Mouse (Mus musculus) MEL (cell line): ENCODE data around the gene Fam13c. TPM values are rescaled to one million over a fixed set of nuclear protein-coding genes. Genes with fewer than 3 reads are reported as not detected.

Experiments
- DNase-seq: peaks from one replicate; pipeline ENCODE4 v3.0.0; 2011; ENCODE audit warnings: low read depth, low spot score
- H3K27ac ChIP-seq: 2 replicates; pipeline ENCODE4 v1.5.1; 2012; ENCODE audit warnings: low read depth, mild to moderate bottlenecking, control low read depth, low read length, moderate library complexity; ENCODE audit not compliant: control insufficient read depth
- H3K27me3 ChIP-seq, 2 experiments: fragments of 150-350 bp in 1 of 2; sonication (generic) in 1 of 2; 2 replicates each; pipeline ENCODE4 v1.6.1; 2012; ENCODE audit warnings: low read length in 2 of 2, mild to moderate bottlenecking in 2 of 2, improper control_type of control experiment in 1 of 2, moderate library complexity in 1 of 2; ENCODE audit not compliant: insufficient read depth in 2 of 2, control insufficient read depth in 1 of 2
- H3K36me3 ChIP-seq, 2 experiments: 2 replicates each; pipeline ENCODE4 v1.6.1; 2012 to 2014; ENCODE audit warnings: low read length in 2 of 2, improper control_type of control experiment in 1 of 2, inconsistent platforms in 1 of 2, mild to moderate bottlenecking in 1 of 2; ENCODE audit not compliant: insufficient read depth in 2 of 2, control insufficient read depth in 1 of 2
- H3K4me1 ChIP-seq, 2 experiments: fragments of 150-350 bp in 1 of 2; sonication (generic) in 1 of 2; 2 replicates each; pipeline ENCODE4 v1.6.1; 2012; ENCODE audit warnings: low read length in 2 of 2, improper control_type of control experiment in 1 of 2, mild to moderate bottlenecking in 1 of 2; ENCODE audit not compliant: insufficient read depth in 2 of 2, control insufficient read depth in 1 of 2
- H3K4me3 ChIP-seq, 2 experiments: fragments of 150-350 bp in 1 of 2; sonication (generic) in 1 of 2; 2 replicates each; pipeline ENCODE4 v1.5.1; 2012; ENCODE audit warnings: low read depth in 2 of 2, low read length in 2 of 2, mild to moderate bottlenecking in 2 of 2, moderate library complexity in 2 of 2, control low read depth in 1 of 2, improper control_type of control experiment in 1 of 2; ENCODE audit not compliant: control insufficient read depth in 1 of 2, insufficient read depth in 1 of 2
- H3K79me2 ChIP-seq: 2 replicates; pipeline ENCODE4 v1.6.1; 2012; ENCODE audit warnings: mild to moderate bottlenecking, low read length, moderate library complexity; ENCODE audit not compliant: control insufficient read depth, poor library complexity, insufficient read depth
- H3K9ac ChIP-seq: 2 replicates; pipeline ENCODE4 v1.6.1; 2012; ENCODE audit warnings: low read depth, mild to moderate bottlenecking, control low read depth, low read length, moderate library complexity; ENCODE audit not compliant: control insufficient read depth, poor library complexity, severe bottlenecking
- H3K9me3 ChIP-seq: fragments of 150-350 bp; sonication (generic); replicated peaks from 2 replicates; pipeline ENCODE4 v1.6.1; 2012; ENCODE audit warnings: mild to moderate bottlenecking, low read length, improper control_type of control experiment, moderate library complexity; ENCODE audit not compliant: insufficient read depth
- CHD1 ChIP-seq: IDR thresholded peaks from 2 replicates; pipeline ENCODE4 v1.6.1; 2012; ENCODE audit warnings: low read depth, mild to moderate bottlenecking, inconsistent platforms, low read length, improper control_type of control experiment
- E2F4 ChIP-seq: IDR thresholded peaks from 2 replicates; pipeline ENCODE4 v1.6.1; 2011; ENCODE audit warnings: low read depth, low read length, improper control_type of control experiment, borderline replicate concordance
- EP300 ChIP-seq, 2 experiments: IDR thresholded peaks; 2 replicates each; pipeline ENCODE4 v1.6.1; 2011; ENCODE audit warnings: improper control_type of control experiment in 2 of 2, low read length in 2 of 2, low read depth in 1 of 2, mild to moderate bottlenecking in 1 of 2
- ETS1 ChIP-seq: IDR thresholded peaks from 2 replicates; pipeline ENCODE4 v1.6.1; 2012; ENCODE audit warnings: low read depth, mild to moderate bottlenecking, inconsistent platforms, low read length, improper control_type of control experiment, moderate library complexity
- GATA1 ChIP-seq: IDR thresholded peaks from 2 replicates; pipeline ENCODE4 v1.6.1; 2011; ENCODE audit warnings: low read depth, low read length, improper control_type of control experiment
- JUND ChIP-seq: IDR thresholded peaks from 2 replicates; pipeline ENCODE4 v1.6.1; 2011; ENCODE audit warnings: low read depth, mild to moderate bottlenecking, improper control_type of control experiment, low read length
- KAT2A ChIP-seq: conservative IDR thresholded peaks from 2 replicates; pipeline ENCODE4 v1.6.1; 2012; ENCODE audit warnings: low read depth, low read length, improper control_type of control experiment, inconsistent platforms
- MAX ChIP-seq: IDR thresholded peaks from 2 replicates; pipeline ENCODE4 v1.6.1; 2011; ENCODE audit warnings: low read length, improper control_type of control experiment
- MAZ ChIP-seq: IDR thresholded peaks from 2 replicates; pipeline ENCODE4 v1.6.1; 2012; ENCODE audit warnings: low read depth, mild to moderate bottlenecking, inconsistent platforms, low read length, improper control_type of control experiment
- MEF2A ChIP-seq: IDR thresholded peaks from 2 replicates; pipeline ENCODE4 v1.6.1; 2014; ENCODE audit warnings: low read depth, mild to moderate bottlenecking, inconsistent platforms, low read length, improper control_type of control experiment; ENCODE audit not compliant: poor library complexity, insufficient replicate concordance, severe bottlenecking; ENCODE audit errors: extremely low read depth
- MXI1 ChIP-seq: IDR thresholded peaks from 2 replicates; pipeline ENCODE4 v1.6.1; 2011; ENCODE audit warnings: mild to moderate bottlenecking, low read depth, low read length, improper control_type of control experiment
- MYB ChIP-seq: IDR thresholded peaks from 2 replicates; pipeline ENCODE4 v1.6.1; 2011; ENCODE audit warnings: mild to moderate bottlenecking, low read depth, low read length, improper control_type of control experiment
- MYC ChIP-seq: IDR thresholded peaks from 2 replicates; pipeline ENCODE4 v1.6.1; 2011; ENCODE audit warnings: low read depth, mild to moderate bottlenecking, low read length, improper control_type of control experiment, moderate library complexity
- NRF1 ChIP-seq: IDR thresholded peaks from 2 replicates; pipeline ENCODE4 v1.6.1; 2014; ENCODE audit warnings: low read depth, mild to moderate bottlenecking, inconsistent platforms, low read length, improper control_type of control experiment, moderate library complexity; ENCODE audit not compliant: poor library complexity, insufficient read depth, severe bottlenecking
- POLR2A ChIP-seq, 2 experiments: IDR thresholded peaks; 2 replicates each; pipeline ENCODE4 v1.6.1; 2011 to 2012; ENCODE audit warnings: low read length in 2 of 2, mild to moderate bottlenecking in 2 of 2, control low read depth in 1 of 2, improper control_type of control experiment in 1 of 2, low read depth in 1 of 2, moderate library complexity in 1 of 2; ENCODE audit not compliant: control insufficient read depth in 1 of 2, insufficient read depth in 1 of 2, poor library complexity in 1 of 2
- POLR2AphosphoS5 ChIP-seq: IDR thresholded peaks from 2 replicates; pipeline ENCODE4 v1.6.1; 2012; ENCODE audit warnings: low read depth, borderline replicate concordance, mild to moderate bottlenecking, inconsistent platforms, low read length, moderate library complexity, mixed read lengths
- RAD21 ChIP-seq: IDR thresholded peaks from 2 replicates; pipeline ENCODE4 v1.6.1; 2011; ENCODE audit warnings: mild to moderate bottlenecking, low read depth, low read length, improper control_type of control experiment
- RCOR1 ChIP-seq: IDR thresholded peaks from 2 replicates; pipeline ENCODE4 v1.6.1; 2012; ENCODE audit warnings: low read depth, mild to moderate bottlenecking, inconsistent platforms, low read length, improper control_type of control experiment
- SMC3 ChIP-seq: IDR thresholded peaks from 2 replicates; pipeline ENCODE4 v1.6.1; 2011; ENCODE audit warnings: low read depth, low read length, improper control_type of control experiment
- TAL1 ChIP-seq: IDR thresholded peaks from 2 replicates; pipeline ENCODE4 v1.6.1; 2012; ENCODE audit warnings: mild to moderate bottlenecking, inconsistent platforms, low read length, moderate library complexity, mixed read lengths
- USF1 ChIP-seq: IDR thresholded peaks from 2 replicates; pipeline ENCODE4 v1.6.1; 2014; ENCODE audit warnings: low read depth, mild to moderate bottlenecking, inconsistent platforms, low read length, improper control_type of control experiment, moderate library complexity
- ZKSCAN1 ChIP-seq: IDR thresholded peaks from 2 replicates; pipeline ENCODE4 v1.6.1; 2012; ENCODE audit warnings: low read depth, mild to moderate bottlenecking, inconsistent platforms, low read length, improper control_type of control experiment, moderate library complexity
- ZMIZ1 ChIP-seq: IDR thresholded peaks from 2 replicates; pipeline ENCODE4 v1.6.1; 2012; ENCODE audit warnings: low read depth, mild to moderate bottlenecking, inconsistent platforms, low read length, improper control_type of control experiment, moderate library complexity
- ZNF384 ChIP-seq: IDR thresholded peaks from 2 replicates; pipeline ENCODE4 v1.6.1; 2012; ENCODE audit warnings: low read depth, mild to moderate bottlenecking, inconsistent platforms, low read length, improper control_type of control experiment
- polyA plus RNA-seq, 2 experiments: library from polyadenylated mRNA; stranded (reverse) in 1 of 2; unstranded in 1 of 2; fragments of >175 nt in 1 of 2; fragments of >200 nt in 1 of 2; gene quantifications; 2 replicates each; pipeline versions ENCODE4 v1.2.1 to v1.2.4; 2012; ENCODE audit warnings: low replicate concordance in 2 of 2, low read depth in 1 of 2; ENCODE audit not compliant: insufficient read length in 2 of 2, insufficient read depth in 1 of 2, missing spikeins in 1 of 2
- total RNA-seq: library from RNA; depleted of rRNA; stranded (reverse); fragments of 300-350 nt; gene quantifications from 2 replicates; pipeline ENCODE4 v1.2.3, GENCODE M21; 2012

The Fam13c gene
- total and polyA plus RNA-seq, 3 experiments, result not detected

GRCm38 (mm10) chr10:70402711-70403110, 37.6 kb upstream of the Fam13c start:
- no peaks in the 10 kb centered on the region for H3K4me1 ChIP-seq
- no peak overlapping the region for H3K27ac ChIP-seq
- H3K9me3 ChIP-seq, result no peaks in the 10 kb centered on the region
- no peaks in the 10 kb centered on the region for H3K36me3 ChIP-seq
- DNase-seq, result no peak
- TF ChIP-seq ZMIZ1 (no peak), USF1 (no peak), MXI1 (no peak), E2F4 (no peak), MAX (no peak), NRF1 (no peak), POLR2A (IDR thresholded peaks at IDR 0.05; ENCODE audit: control insufficient read depth in 1 of 2, insufficient read depth in 1 of 2, low read depth in 1 of 2, low read length in 2 of 2, poor library complexity in 1 of 2) (no peak), ZNF384 (no peak), EP300 (IDR thresholded peaks at IDR 0.05; ENCODE audit: low read depth in 1 of 2, low read length in 2 of 2) (no peak), RAD21 (no peak), POLR2AphosphoS5 (no peak), RCOR1 (no peak), MEF2A (no peak), KAT2A (no peak), JUND (no peak), MYC (no peak), MYB (no peak)
- no peak overlapping the region for H3K4me3 ChIP-seq
- no peaks in the 10 kb centered on the region for H3K27me3 ChIP-seq
- H3K9ac ChIP-seq, result no peak overlapping the region
- no peaks in the 10 kb centered on the region for H3K79me2 ChIP-seq

GRCm38 (mm10) chr10:70417811-70418486, 22.3 kb upstream of the Fam13c start:
- TF ChIP-seq TAL1, result no peak
- TF ChIP-seq SMC3, result no peak
- no peak for TF ChIP-seq MEF2A
- TF ChIP-seq EP300 (IDR thresholded peaks at IDR 0.05; ENCODE audit: low read depth in 1 of 2, low read length in 2 of 2), result no peak
- no peak for TF ChIP-seq ETS1
- TF ChIP-seq GATA1, result no peak
- no peak for TF ChIP-seq MAZ
- no peak for TF ChIP-seq MXI1
- TF ChIP-seq POLR2AphosphoS5, result no peak
- no peak for TF ChIP-seq MAX
- no peak for TF ChIP-seq CHD1
- TF ChIP-seq ZNF384, result no peak
- TF ChIP-seq RAD21, result no peak
- TF ChIP-seq JUND, result no peak
- TF ChIP-seq ZKSCAN1, result no peak
- TF ChIP-seq POLR2A (IDR thresholded peaks at IDR 0.05; ENCODE audit: control insufficient read depth in 1 of 2, insufficient read depth in 1 of 2, low read depth in 1 of 2, low read length in 2 of 2, poor library complexity in 1 of 2), result no peak
- TF ChIP-seq MYC, result no peak
- TF ChIP-seq NRF1, result no peak
- TF ChIP-seq, all 39 proteins: peak for 0
- Histone ChIP-seq H3K36me3 (no peaks in the 10 kb centered on the region), H3K27me3 (no peaks in the 10 kb centered on the region), H3K27ac (no peak overlapping the region), H3K9ac (no peak overlapping the region), H3K79me2 (no peaks in the 10 kb centered on the region), H3K9me3 (no peaks in the 10 kb centered on the region), H3K4me3 (no peak overlapping the region), H3K4me1 (no peaks in the 10 kb centered on the region)
- no peak for DNase-seq
